Mouse (Mus musculus) B cell, adult 62 days (primary cell): ENCODE results near the gene Cntnap2. TPM values are rescaled to one million over a fixed set of nuclear protein-coding genes. Genes with fewer than 3 reads are reported as not detected.

Experiments used
- total RNA-seq: library from RNA; stranded (reverse); gene quantifications from 4 replicates; pipeline ENCODE4 v1.2.4, GENCODE M21; 2023

Gene Cntnap2
- total RNA-seq = not detected in 4 replicates

GRCm38 (mm10) chr6:45059091-45059490 lies at the start of gene Cntnap2:
Gene Cntnap2, plus strand, starts transcription at chr6:45059357.

